Mouse (Mus musculus) embryonic facial prominence, embryonic 13.5 days (tissue): Measurements from ENCODE around the gene Dnmt3a. TPM values are rescaled to one million over a fixed set of nuclear protein-coding genes. Genes with fewer than 3 reads are reported as not detected.
A peak's percentile ranks its signal among the peaks of the same experiment; 100 is the strongest.

Source experiments
- ATAC-seq: fragments of 200-750 bp; cut with Nextera tagmentation; 2 replicates; pipeline ENCODE4 v1.8.0; 2017; ENCODE audit warnings: low read depth; ENCODE audit not compliant: insufficient number of reproducible peaks, insufficient read depth, low FRiP score, low TSS enrichment
- H3K27ac ChIP-seq: fragments of 300-500 bp; sonication (generic); 2 replicates; pipeline ENCODE4 v1.5.1; 2015; ENCODE audit warnings: moderate library complexity, mild to moderate bottlenecking, inconsistent platforms
- H3K27me3 ChIP-seq: fragments of 300-500 bp; sonication (generic); 2 replicates; pipeline ENCODE4 v1.6.1; 2015; ENCODE audit warnings: mild to moderate bottlenecking, inconsistent platforms
- H3K36me3 ChIP-seq: fragments of 300-500 bp; sonication (generic); 2 replicates; pipeline ENCODE4 v1.6.1; 2015; ENCODE audit warnings: mild to moderate bottlenecking, inconsistent platforms
- H3K4me1 ChIP-seq: fragments of 300-500 bp; sonication (generic); 2 replicates; pipeline ENCODE4 v1.6.1; 2015; ENCODE audit warnings: inconsistent platforms
- H3K4me2 ChIP-seq: fragments of 300-500 bp; sonication (generic); 2 replicates; pipeline ENCODE4 v1.6.1; 2015; ENCODE audit warnings: moderate library complexity, mild to moderate bottlenecking, inconsistent platforms
- H3K4me3 ChIP-seq: fragments of 300-500 bp; sonication (generic); 2 replicates; pipeline ENCODE4 v1.5.1; 2015; ENCODE audit warnings: mild to moderate bottlenecking, inconsistent platforms
- H3K9ac ChIP-seq: fragments of 300-500 bp; sonication (generic); 2 replicates; pipeline ENCODE4 v1.6.1; 2015; ENCODE audit warnings: mild to moderate bottlenecking, inconsistent platforms
- H3K9me3 ChIP-seq: fragments of 300-500 bp; sonication (generic); 2 replicates; pipeline ENCODE4 v1.6.1; 2016; ENCODE audit warnings: inconsistent platforms
- WGBS: fragments of 180-500 bp; shearing (Covaris S2); methylation state at CpG from one replicate; pipeline ENCODE4 v1.1.7; 2015; ENCODE audit warnings: mixed read lengths; 5-methylcytosine and 5-hydroxymethylcytosine counted together
- polyA plus RNA-seq: library from polyadenylated mRNA; unstranded; fragments of >200 nt; fragmentation: Nextera tagmentation; extraction: Ambion mirVana; gene quantifications from 2 replicates; pipeline ENCODE4 v1.2.1, GENCODE M21; 2015

Dnmt3a gene
- polyA plus RNA-seq, 1 experiment from 2014 or later: 168 TPM

GRCm38 (mm10) chr12:3841121-3841520 is 35.3 kb downstream of the Dnmt3a start:
- no peaks in the 10 kb centered on the region for H3K27me3 ChIP-seq
- H3K9me3 ChIP-seq: no peaks in the 10 kb centered on the region
- no peak overlapping the region; the same call in 1 of the 2 replicates for H3K27ac ChIP-seq
- H3K36me3 ChIP-seq: peaks cover 84% of the 10 kb centered on the region
- ATAC-seq: no peak
- no peak overlapping the region for H3K4me3 ChIP-seq
- H3K4me1 ChIP-seq: peaks cover 46% of the 10 kb centered on the region
- no peak overlapping the region for H3K9ac ChIP-seq
- 63% methylated on average over 4 of the region's 4 CpGs for WGBS
- no peak overlapping the region for H3K4me2 ChIP-seq

- Histone ChIP-seq H3K27me3 (no peaks in the 10 kb centered on the region), H3K36me3 (peaks cover 70% of the 10 kb centered on the region), H3K4me3 (no peak overlapping the region), H3K9me3 (no peaks in the 10 kb centered on the region), H3K4me1 (peaks cover 41% of the 10 kb centered on the region), H3K9ac (no peak overlapping the region), H3K4me2 (peak overlapping the region; percentile 30), H3K27ac (peak overlapping the region; percentile 85)
- 14% methylated on average over 6 of the region's 6 CpGs for WGBS
- ATAC-seq: no peak
These were observed 37.0 kb downstream of the Dnmt3a start for GRCm38 (mm10) chr12:3842843-3843242.

- H3K9me3 ChIP-seq: no peaks in the 10 kb centered on the region
- no peaks in the 10 kb centered on the region for H3K27me3 ChIP-seq
- H3K9ac ChIP-seq: peak overlapping the region; percentile 46; the same call in 1 of the 2 replicates
- peak overlapping the region; percentile 30 for H3K4me2 ChIP-seq
- H3K4me1 ChIP-seq: peaks cover 39% of the 10 kb centered on the region
- WGBS: 3% methylated on average over 7 of the region's 7 CpGs
- peaks cover 67% of the 10 kb centered on the region for H3K36me3 ChIP-seq
- H3K27ac ChIP-seq: peak overlapping the region; percentile 85
- no peak overlapping the region; the same call in 1 of the 2 replicates for H3K4me3 ChIP-seq
- peak; percentile 33; the same call in 1 of the 2 replicates for ATAC-seq
These were observed 37.6 kb downstream of the Dnmt3a start for GRCm38 (mm10) chr12:3843371-3843861.

GRCm38 (mm10) chr12:3843918-3844317 is 38.1 kb downstream of the Dnmt3a start:
- peak; percentile 28 for ATAC-seq
- Histone ChIP-seq H3K9me3 (no peaks in the 10 kb centered on the region), H3K4me3 (no peak overlapping the region), H3K36me3 (peaks cover 65% of the 10 kb centered on the region), H3K4me2 (no peak overlapping the region), H3K9ac (peak overlapping the region; percentile 40; the same call in 1 of the 2 replicates), H3K4me1 (peaks cover 39% of the 10 kb centered on the region), H3K27ac (peak overlapping the region; percentile 85), H3K27me3 (no peaks in the 10 kb centered on the region)
- WGBS: 9% methylated on average over 7 of the region's 7 CpGs

DNA sequence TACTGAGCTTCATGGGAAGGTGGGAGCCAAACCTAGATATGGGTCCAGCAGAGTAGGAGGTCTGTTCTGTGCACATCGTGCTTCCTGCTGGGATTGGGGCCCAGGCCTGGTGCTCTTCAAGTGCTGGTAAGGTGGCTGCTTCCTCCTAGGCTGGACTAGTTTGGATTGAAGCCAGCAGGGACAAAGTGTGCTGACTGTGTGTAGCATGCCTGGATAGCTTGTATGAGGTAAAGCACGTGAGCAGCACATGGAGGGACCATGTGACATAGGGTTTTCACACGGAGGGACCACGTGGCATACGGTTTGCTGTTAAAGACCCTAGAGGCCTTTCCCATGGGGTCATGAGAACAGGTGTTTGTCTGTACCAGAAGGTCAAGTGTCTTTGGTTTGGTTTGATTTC is 38.5 kb downstream of the Dnmt3a start:
- Histone ChIP-seq H3K4me2 (no peak overlapping the region), H3K4me1 (peaks cover 39% of the 10 kb centered on the region), H3K4me3 (no peak overlapping the region), H3K9ac (peak overlapping the region; percentile 40; the same call in 1 of the 2 replicates), H3K9me3 (no peaks in the 10 kb centered on the region), H3K27ac (peak overlapping the region; percentile 85), H3K36me3 (peaks cover 64% of the 10 kb centered on the region), H3K27me3 (no peaks in the 10 kb centered on the region)
- no peak for ATAC-seq
- WGBS: 72% methylated on average over 5 of the region's 5 CpGs

DNA sequence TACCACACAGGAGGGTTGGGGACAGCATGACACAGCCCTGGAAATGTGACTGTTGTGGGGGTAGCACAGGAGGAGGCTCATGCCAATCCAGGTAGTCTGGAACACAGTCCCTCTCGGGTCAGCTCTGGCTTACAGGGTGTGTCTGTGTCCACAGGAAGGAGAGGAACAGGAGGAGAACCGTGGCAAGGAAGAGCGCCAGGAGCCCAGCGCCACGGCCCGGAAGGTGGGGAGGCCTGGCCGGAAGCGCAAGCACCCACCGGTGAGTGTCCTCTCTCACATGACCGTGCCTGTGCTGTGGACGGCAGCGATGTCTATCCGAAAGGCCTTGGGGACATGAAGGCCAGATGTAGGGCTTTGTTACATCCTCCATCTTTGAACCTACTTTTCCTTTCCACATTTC is 43.7 kb downstream of the Dnmt3a start:
- Histone ChIP-seq H3K36me3 (peaks cover 74% of the 10 kb centered on the region), H3K4me3 (no peak overlapping the region), H3K27me3 (no peaks in the 10 kb centered on the region), H3K4me2 (no peak overlapping the region), H3K9ac (no peak overlapping the region), H3K4me1 (peaks cover 13% of the 10 kb centered on the region), H3K27ac (no peak overlapping the region), H3K9me3 (no peaks in the 10 kb centered on the region)
- no peak for ATAC-seq
- WGBS: 88% methylated on average over 13 of the region's 13 CpGs

- Histone ChIP-seq H3K4me3 (no peak overlapping the region), H3K4me2 (no peak overlapping the region), H3K9ac (no peak overlapping the region), H3K4me1 (peaks cover 18% of the 10 kb centered on the region), H3K36me3 (peaks cover 73% of the 10 kb centered on the region), H3K27ac (no peak overlapping the region), H3K27me3 (no peaks in the 10 kb centered on the region), H3K9me3 (no peaks in the 10 kb centered on the region)
- ATAC-seq: no peak
- 19% methylated on average over 5 of the region's 5 CpGs for WGBS
These were observed 44.4 kb downstream of the Dnmt3a start for GRCm38 (mm10) chr12:3850165-3850564.

DNA sequence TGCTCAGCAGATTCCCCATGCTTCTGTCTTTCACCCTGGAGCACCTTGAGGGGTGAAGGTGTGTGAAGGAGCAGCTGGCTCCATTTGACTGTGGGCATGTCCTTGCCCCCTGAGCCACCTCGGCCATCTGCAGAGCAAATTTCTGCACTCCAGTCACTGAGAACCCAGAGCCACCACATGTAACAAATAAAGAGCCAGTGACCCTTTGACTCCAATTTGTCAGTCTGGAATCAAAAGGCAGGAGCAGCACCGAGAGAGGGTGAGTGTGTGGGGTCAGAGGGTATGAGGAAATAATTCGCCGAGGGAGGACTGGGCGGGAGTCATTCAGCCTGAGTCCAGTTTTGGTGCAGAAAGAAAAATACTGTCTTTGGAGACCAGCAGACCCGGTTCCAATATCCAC is 44.9 kb downstream of the Dnmt3a start:
- H3K27ac ChIP-seq: no peak overlapping the region
- no peak overlapping the region for H3K4me3 ChIP-seq
- WGBS: 38% methylated on average over 6 of the region's 6 CpGs
- peaks cover 70% of the 10 kb centered on the region for H3K36me3 ChIP-seq
- H3K9me3 ChIP-seq: no peaks in the 10 kb centered on the region
- no peaks in the 10 kb centered on the region for H3K27me3 ChIP-seq
- no peak overlapping the region for H3K4me2 ChIP-seq
- no peak overlapping the region for H3K9ac ChIP-seq
- peaks cover 22% of the 10 kb centered on the region for H3K4me1 ChIP-seq
- no peak for ATAC-seq

- 55% methylated on average over 4 of the region's 4 CpGs for WGBS
- H3K27ac ChIP-seq: no peak overlapping the region
These were observed 45.4 kb downstream of the Dnmt3a start for GRCm38 (mm10) chr12:3851179-3851578.

GRCm38 (mm10) chr12:3852521-3852920 is 46.7 kb downstream of the Dnmt3a start:
- H3K27ac ChIP-seq: no peak overlapping the region
- WGBS: 46% methylated on average over 5 of the region's 5 CpGs
- H3K9me3 ChIP-seq: no peaks in the 10 kb centered on the region
- no peak overlapping the region for H3K9ac ChIP-seq
- no peak for ATAC-seq
- no peaks in the 10 kb centered on the region for H3K27me3 ChIP-seq
- H3K4me3 ChIP-seq: no peak overlapping the region
- H3K36me3 ChIP-seq: peaks cover 74% of the 10 kb centered on the region
- no peak overlapping the region for H3K4me2 ChIP-seq
- H3K4me1 ChIP-seq: peaks cover 24% of the 10 kb centered on the region

More at GRCm38 (mm10) chr12:3851179-3851578, 45.4 kb downstream of the Dnmt3a start:
- peaks cover 66% of the 10 kb centered on the region for H3K36me3 ChIP-seq
- no peaks in the 10 kb centered on the region for H3K9me3 ChIP-seq
- no peak overlapping the region for H3K9ac ChIP-seq
- no peak overlapping the region for H3K4me2 ChIP-seq
- no peaks in the 10 kb centered on the region for H3K27me3 ChIP-seq
- no peak for ATAC-seq
- H3K4me1 ChIP-seq: peaks cover 22% of the 10 kb centered on the region
- no peak overlapping the region for H3K4me3 ChIP-seq

DNA sequence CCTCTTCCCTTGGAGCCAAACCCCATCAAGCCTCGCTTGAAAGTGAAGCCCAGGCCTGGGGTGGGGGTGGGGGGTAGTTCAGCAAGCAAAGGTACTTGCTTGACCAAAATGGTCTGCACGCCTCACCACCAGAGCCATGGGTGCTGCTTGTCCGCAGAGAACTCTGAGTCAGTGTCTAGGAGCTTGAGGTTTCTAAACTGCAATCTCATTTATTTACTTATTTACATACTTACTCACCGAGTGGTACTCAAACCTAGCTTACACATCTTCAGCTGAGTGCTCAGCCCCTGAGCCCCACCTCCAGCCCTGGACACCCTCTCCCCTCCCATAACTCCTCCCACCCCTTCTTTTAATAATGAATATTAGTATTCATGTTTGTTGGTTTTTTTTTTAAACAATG is 48.6 kb downstream of the Dnmt3a start:
- Histone ChIP-seq H3K9ac (no peak overlapping the region), H3K27me3 (no peaks in the 10 kb centered on the region), H3K4me1 (peaks cover 24% of the 10 kb centered on the region), H3K9me3 (no peaks in the 10 kb centered on the region), H3K4me3 (no peak overlapping the region), H3K36me3 (peaks cover 80% of the 10 kb centered on the region), H3K27ac (no peak overlapping the region), H3K4me2 (no peak overlapping the region)
- ATAC-seq: no peak
- WGBS: 76% methylated on average over 4 of the region's 4 CpGs

GRCm38 (mm10) chr12:3855762-3856501 is 50.1 kb downstream of the Dnmt3a start:
- Histone ChIP-seq H3K4me2 (no peak overlapping the region), H3K36me3 (peaks cover 80% of the 10 kb centered on the region), H3K4me1 (peaks cover 20% of the 10 kb centered on the region), H3K9me3 (no peaks in the 10 kb centered on the region), H3K4me3 (no peak overlapping the region), H3K27ac (peak overlapping the region; percentile 58), H3K27me3 (no peaks in the 10 kb centered on the region), H3K9ac (no peak overlapping the region)
- peak; percentile 41 for ATAC-seq
- 44% methylated on average over 7 of the region's 7 CpGs for WGBS
